Mouse (Mus musculus): ENCODE measurements around the gene Irs4. TPM values are rescaled to one million over a fixed set of nuclear protein-coding genes. Genes with fewer than 3 reads are reported as not detected.

Irs4 gene
- polyA plus RNA-seq (2012; rRNA removed): 0.10 and 0.13 TPM in 2 replicates

DNA sequence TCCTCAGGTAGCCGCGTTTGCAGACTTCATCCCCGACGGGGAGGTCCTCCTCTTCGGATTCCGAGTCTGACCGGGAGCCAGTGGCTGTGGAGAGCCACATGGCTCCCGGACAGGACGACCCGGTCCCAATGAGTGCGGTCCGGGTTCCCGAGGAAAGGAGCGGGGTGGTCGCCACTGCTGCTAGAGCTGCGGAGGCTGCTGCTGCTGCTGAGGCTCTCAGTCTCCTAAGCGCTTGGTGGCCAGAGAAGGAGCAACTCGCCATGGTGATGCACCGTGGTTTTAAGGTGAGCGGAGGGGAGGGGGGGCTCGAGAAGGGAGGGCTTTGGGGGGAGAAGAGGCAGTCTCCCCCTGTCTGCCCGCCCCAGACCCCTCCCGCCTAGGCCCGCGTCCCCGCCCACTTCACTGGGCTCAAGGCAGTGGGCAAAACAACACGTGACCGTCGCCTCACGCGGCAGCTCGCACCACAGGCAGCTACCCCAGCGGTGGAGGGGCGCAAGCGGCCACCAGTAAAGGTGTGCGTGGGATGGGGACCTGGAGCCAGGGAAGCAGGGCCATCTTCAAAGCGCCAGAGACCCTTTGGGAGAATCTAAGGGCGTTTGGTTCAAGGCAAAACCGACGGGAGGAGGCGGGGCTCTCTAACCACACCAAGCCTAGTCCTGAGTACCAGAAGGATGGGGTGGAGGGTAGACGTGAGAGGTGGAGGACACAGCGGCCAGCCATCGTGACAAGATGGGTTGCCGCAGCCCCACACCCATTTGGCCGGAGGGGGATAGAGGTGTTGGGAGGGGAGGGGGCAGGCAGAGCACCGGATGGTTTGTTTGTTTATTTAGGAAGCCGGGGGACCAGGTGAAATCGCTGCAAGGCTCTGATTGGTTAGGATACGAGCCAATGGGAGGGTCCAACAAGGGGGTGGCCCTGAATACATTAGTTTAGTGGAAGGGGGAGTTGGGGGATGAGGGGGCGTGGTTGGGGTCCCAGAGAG, at the start of gene Irs4:
Irs4 (minus strand) TSS at position 327 of the 982 bp plus-strand sequence.
- DNase-seq (ENCODE audit: extremely low spot score in 1 of 2, low spot score in 1 of 2): no peak

DNA sequence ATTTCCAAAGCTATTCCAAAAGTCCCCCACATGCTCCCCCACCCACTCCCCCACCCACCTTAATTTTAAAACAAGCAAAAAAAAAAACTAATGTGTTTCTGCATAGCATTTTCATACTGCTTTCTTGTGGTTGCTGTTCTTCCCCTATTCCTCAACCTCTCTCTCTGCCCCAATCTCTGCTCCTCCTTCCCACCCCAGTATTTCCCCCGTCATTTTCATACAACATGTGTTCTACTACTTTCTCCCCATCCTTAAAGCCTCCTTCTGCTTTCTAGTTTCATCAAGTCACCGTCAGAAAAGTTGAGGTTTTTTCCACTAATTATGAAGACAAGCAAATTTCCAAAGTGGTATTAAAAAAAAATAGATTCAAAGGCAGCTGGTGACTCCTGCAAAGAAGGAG, 25.3 kb upstream of the Irs4 start:
- no peak for DNase-seq (ENCODE audit: extremely low spot score in 1 of 2, low spot score in 1 of 2)

DNA sequence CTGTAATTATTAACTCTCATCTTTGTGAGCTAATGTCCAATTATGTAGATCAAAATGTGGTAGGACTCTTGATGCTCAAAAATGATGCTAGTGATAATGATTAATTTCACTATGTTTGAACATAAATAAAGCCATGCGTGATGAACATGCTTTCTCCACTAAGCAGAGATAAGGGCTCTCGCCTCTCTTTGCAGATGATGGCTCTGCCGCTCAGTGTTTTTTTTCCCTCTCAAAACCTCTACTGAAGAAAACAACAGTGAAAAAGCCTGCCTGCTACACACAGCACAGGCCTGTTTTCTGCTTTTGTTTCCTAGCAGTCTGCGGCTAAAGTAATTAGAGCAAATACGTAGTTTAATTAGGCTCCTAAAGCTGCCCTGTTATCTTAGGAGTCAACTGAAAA, 4.5 kb upstream of the Irs4 start:
- no peak for DNase-seq (ENCODE audit: extremely low spot score in 1 of 2, low spot score in 1 of 2)

DNA sequence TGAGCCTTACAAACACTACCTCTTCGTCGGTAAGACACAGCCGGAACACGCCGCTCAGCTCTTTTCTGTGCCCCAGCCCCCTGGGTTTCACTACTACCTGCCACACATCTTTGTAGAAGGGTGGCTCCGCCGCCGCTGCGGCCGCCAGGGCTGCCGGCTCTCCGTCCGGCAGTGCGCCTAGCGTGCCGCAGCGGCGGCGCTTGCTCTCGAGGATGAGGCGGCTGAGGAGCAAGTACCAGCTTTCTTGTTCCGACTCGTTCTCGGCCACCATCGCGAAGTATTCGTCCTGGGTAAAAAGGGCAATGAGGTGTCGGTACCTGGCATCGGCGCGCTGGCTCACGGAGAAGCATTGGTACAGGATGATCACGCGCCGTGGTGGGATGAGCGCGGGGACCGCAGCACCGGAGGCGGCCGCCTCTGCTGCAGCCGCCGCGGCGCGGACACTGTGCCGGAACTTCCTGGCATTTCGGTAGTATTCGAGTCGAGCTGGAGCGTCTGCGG, 622 bp downstream of the Irs4 start:
- no peak for DNase-seq (ENCODE audit: extremely low spot score in 1 of 2, low spot score in 1 of 2)

DNA sequence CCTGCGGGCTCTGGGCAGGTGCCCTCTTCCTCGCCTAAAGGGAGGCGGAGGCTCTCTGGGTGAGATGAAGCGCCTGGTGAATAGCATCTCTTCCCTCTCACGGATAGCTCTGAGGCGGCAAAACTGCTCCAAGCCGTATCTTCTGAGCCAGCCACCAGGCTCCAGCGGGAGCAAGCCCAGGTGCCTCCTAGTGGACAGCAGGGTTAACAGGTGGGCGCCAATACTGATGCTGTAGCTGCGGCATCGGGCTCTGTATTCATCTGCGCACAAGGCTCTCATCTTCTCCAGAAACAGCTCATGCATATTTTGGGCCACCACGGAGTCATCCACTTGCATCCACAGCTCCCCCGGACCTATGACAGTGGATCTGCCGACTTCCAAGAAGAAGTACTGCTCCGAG, 1.1 kb downstream of the Irs4 start:
- no peak for DNase-seq (ENCODE audit: extremely low spot score in 1 of 2, low spot score in 1 of 2)

DNA sequence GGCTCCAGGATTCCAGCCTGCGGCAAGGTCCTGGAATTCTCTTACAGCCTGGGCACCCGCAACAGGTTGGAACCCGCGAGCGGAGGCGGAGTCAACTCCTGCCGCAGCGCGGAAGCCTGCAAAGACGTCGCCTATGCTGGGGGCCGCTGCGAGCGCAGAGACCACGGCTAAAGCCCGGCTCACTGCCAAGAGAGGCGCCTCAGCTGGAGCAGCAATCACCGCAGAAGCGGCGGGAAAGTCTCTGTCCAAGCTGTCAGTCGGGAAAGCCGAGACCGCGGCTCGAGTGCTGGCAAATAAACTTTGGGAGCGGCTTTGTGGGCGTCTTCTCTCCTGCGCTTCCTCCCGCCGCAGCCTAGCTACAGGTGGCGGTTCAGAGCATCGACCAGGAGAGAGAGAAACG, 3.3 kb downstream of the Irs4 start:
- DNase-seq (ENCODE audit: extremely low spot score in 1 of 2, low spot score in 1 of 2): no peak

Other genes starting within 250 kb of the Irs4 start
- gene Col4a5, start 249.9 kb downstream of the Irs4 start, polyA plus RNA-seq (2012; rRNA removed): 2.1 and 3.0 TPM in 2 replicates
- not detected in 2 replicates for gene Gm15294, start 150.0 kb upstream of the Irs4 start, polyA plus RNA-seq (2012; rRNA removed)

Measured in frontal cortex, adult 2 months (tissue).